Mouse (Mus musculus): ENCODE data around the gene Imp4.
A peak's percentile ranks its signal among the peaks of the same experiment; 100 is the strongest.

The Imp4 gene

GRCm38 (mm10) chr1:34462766-34463165 is 23.1 kb downstream of the Imp4 start:
- peak; percentile 38 for DNase-seq

GRCm38 (mm10) chr1:34464310-34464817 is 24.7 kb downstream of the Imp4 start:
- DNase-seq: no peak

GRCm38 (mm10) chr1:34465445-34465844 is 25.8 kb downstream of the Imp4 start:
- DNase-seq: no peak

- no peak for DNase-seq
Measured at GRCm38 (mm10) chr1:34468051-34468450, 28.4 kb downstream of the Imp4 start.

GRCm38 (mm10) chr1:34468500-34468899 is 28.8 kb downstream of the Imp4 start:
- no peak for DNase-seq

GRCm38 (mm10) chr1:34469801-34470200 is 30.1 kb downstream of the Imp4 start:
- no peak for DNase-seq

GRCm38 (mm10) chr1:34472427-34473300 is 33.0 kb downstream of the Imp4 start:
- DNase-seq: no peak

- no peak for DNase-seq
Measured at GRCm38 (mm10) chr1:34478891-34479655, 39.4 kb downstream of the Imp4 start.

- no peak for DNase-seq
Measured at GRCm38 (mm10) chr1:34480801-34481200, 41.1 kb downstream of the Imp4 start.

GRCm38 (mm10) chr1:34481920-34482669 is 42.4 kb downstream of the Imp4 start:
- no peak for DNase-seq

- DNase-seq: no peak
Measured at GRCm38 (mm10) chr1:34484470-34484869, 44.8 kb downstream of the Imp4 start.

- peak; percentile 57 for DNase-seq
Measured at GRCm38 (mm10) chr1:34485461-34486188, 46.0 kb downstream of the Imp4 start.

- no peak for DNase-seq
Measured at GRCm38 (mm10) chr1:34487383-34487782, 47.7 kb downstream of the Imp4 start.

GRCm38 (mm10) chr1:34489852-34490541 is 50.3 kb downstream of the Imp4 start:
- no peak for DNase-seq

GRCm38 (mm10) chr1:34491480-34491879 is 51.8 kb downstream of the Imp4 start:
- no peak for DNase-seq

Measured in right cerebral cortex, postnatal 25 days (tissue).